Mouse (Mus musculus): ENCODE results near the gene Olfr1360. TPM values are rescaled to one million over a fixed set of nuclear protein-coding genes. Genes with fewer than 3 reads are reported as not detected.
"Not testable (repeated sequence)": the region's sequence is repeated elsewhere in the genome, so short reads cannot be mapped to it uniquely, and the experiment has no call there.

The Olfr1360 gene
- polyA plus RNA-seq (2015; fragmentation: Nextera tagmentation; extraction: Ambion mirVana) = not detected in 2 replicates

DNA sequence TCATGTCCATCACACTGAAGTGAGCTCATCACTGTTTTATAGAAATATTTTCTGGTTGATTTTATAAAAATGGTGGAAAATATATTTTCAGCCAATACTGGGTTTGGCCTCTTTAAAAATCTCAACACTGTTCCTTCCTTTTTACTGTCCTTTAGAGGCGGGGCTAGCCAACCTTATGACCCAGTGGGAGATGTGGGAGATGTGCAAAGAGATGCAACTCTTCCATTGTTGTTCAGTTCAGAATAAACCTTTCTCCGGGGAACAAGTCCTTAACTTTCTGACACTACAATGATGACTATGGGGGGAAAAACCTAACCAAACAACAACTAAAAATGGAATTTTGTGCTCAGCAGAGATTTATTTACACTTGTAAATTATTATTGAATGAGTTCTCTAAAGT lies at the start of gene Olfr1360:
Gene Olfr1360, minus strand, starts transcription at position 101 of the 400 bp plus-strand sequence.
- WGBS = 85% methylated on average over 2 of the region's 2 CpGs
- H3K4me1 ChIP-seq (replicated peaks; ENCODE audit: control insufficient read depth, insufficient read depth, low read length) = no peaks in the 10 kb centered on the region
- H3K27ac ChIP-seq (ENCODE audit: low read length) = no peak within 1 kb of the TSS
- no peaks in the 10 kb centered on the region for H3K27me3 ChIP-seq (replicated peaks; ENCODE audit: control insufficient read depth, insufficient read depth, low read length)
- H3K9ac ChIP-seq (replicated peaks; ENCODE audit: low read depth, low read length) = no peak within 1 kb of the TSS
- H3K4me3 ChIP-seq (replicated peaks; ENCODE audit: low read length) = no peak within 1 kb of the TSS
- no peaks in the 10 kb centered on the region for H3K36me3 ChIP-seq (ENCODE audit: control insufficient read depth, insufficient read depth)
- H3K4me2 ChIP-seq (ENCODE audit: low read length) = no peak within 1 kb of the TSS
- no peaks in the 10 kb centered on the region for H3K9me3 ChIP-seq (ENCODE audit: control insufficient read depth, low read length)
- ATAC-seq = no peak

DNA sequence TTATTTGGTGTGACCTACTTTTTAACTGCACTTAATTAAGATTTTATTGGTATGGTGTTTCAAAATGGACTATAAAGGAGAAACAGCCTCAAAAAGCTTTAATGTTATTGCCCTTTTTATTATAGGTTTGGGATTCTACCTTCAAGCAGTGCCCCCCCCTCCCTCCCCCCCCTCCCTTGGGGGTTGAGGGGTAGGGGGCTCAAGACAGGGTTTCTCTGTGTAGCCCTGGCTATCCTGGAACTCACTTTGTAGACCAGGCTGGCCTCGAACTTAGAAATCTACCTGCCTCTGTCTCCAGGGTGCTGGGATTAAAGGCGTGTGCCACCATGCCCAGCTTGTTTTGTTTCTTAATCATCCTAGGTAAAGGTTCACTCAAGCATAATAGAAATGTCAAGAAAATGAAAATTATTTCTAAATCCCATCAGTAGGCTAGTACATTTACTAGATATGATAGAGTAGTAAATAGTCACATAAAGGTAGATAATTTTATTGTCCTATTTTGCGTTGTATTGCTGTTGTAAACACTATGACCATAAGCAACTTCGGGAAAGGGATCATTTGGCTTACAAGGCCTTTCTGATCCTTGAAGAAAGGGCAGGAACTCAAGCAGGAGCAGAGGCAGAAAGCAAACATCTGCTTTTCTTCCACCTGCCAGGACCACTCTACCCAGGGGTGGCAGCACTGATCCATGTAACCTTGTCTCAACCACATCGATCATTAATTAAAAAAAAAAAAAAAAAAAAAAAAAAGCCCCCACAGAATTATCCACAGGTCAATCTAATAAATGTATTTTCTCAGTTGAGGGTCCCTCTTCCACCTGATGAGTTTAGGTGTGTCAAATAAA lies 46.0 kb upstream of the Olfr1360 start:
- Histone ChIP-seq H3K4me3 (replicated peaks; ENCODE audit: low read length) (no peak overlapping the region), H3K4me2 (ENCODE audit: low read length) (no peak overlapping the region; the same call in 1 of the 2 replicates), H3K27ac (ENCODE audit: low read length) (no peak overlapping the region; the same call in 1 of the 2 replicates), H3K9ac (replicated peaks; ENCODE audit: low read depth, low read length) (no peak overlapping the region), H3K4me1 (replicated peaks; ENCODE audit: control insufficient read depth, insufficient read depth, low read length) (peaks cover 24% of the 10 kb centered on the region), H3K9me3 (ENCODE audit: control insufficient read depth, low read length) (no peaks in the 10 kb centered on the region), H3K27me3 (replicated peaks; ENCODE audit: control insufficient read depth, insufficient read depth, low read length) (no peaks in the 10 kb centered on the region), H3K36me3 (ENCODE audit: control insufficient read depth, insufficient read depth) (no peaks in the 10 kb centered on the region)
- no peak for ATAC-seq
- 21% methylated on average over 5 of the region's 5 CpGs for WGBS

- 1% methylated on average over 11 of the region's 11 CpGs for WGBS
- Histone ChIP-seq H3K4me3 (replicated peaks; ENCODE audit: low read length) (peak overlapping the region; percentile 49), H3K36me3 (ENCODE audit: control insufficient read depth, insufficient read depth) (no peaks in the 10 kb centered on the region)
Observed at GRCm38 (mm10) chr13:21722373-21722925, 45.2 kb upstream of the Olfr1360 start.

GRCm38 (mm10) chr13:21721757-21722372 lies 44.7 kb upstream of the Olfr1360 start, which contains the start of gene Hist1h2bm:
Hist1h2bm (plus strand) TSS chr13:21722044.
- H3K9me3 ChIP-seq (ENCODE audit: control insufficient read depth, low read length); H3K36me3 ChIP-seq (ENCODE audit: control insufficient read depth, insufficient read depth); H3K27me3 ChIP-seq (replicated peaks; ENCODE audit: control insufficient read depth, insufficient read depth, low read length): not testable (repeated sequence)
- peak; percentile 97 for ATAC-seq
- H3K9ac ChIP-seq (replicated peaks; ENCODE audit: low read depth, low read length) = peak within 1 kb of the TSS; percentile 53
- peak within 1 kb of the TSS; percentile 49 for H3K4me3 ChIP-seq (replicated peaks; ENCODE audit: low read length)
- peak within 1 kb of the TSS; percentile 83 for H3K27ac ChIP-seq (ENCODE audit: low read length)
- peak within 1 kb of the TSS; percentile 63 for H3K4me2 ChIP-seq (ENCODE audit: low read length)
- peaks cover 23% of the 10 kb centered on the region for H3K4me1 ChIP-seq (replicated peaks; ENCODE audit: control insufficient read depth, insufficient read depth, low read length)
- 0% methylated on average over 37 of the region's 37 CpGs for WGBS

More at GRCm38 (mm10) chr13:21722373-21722925, 45.2 kb upstream of the Olfr1360 start:
- Histone ChIP-seq H3K9me3 (ENCODE audit: control insufficient read depth, low read length) (no peaks in the 10 kb centered on the region), H3K27me3 (replicated peaks; ENCODE audit: control insufficient read depth, insufficient read depth, low read length) (no peaks in the 10 kb centered on the region), H3K4me2 (ENCODE audit: low read length) (peak overlapping the region; percentile 63), H3K27ac (ENCODE audit: low read length) (peak overlapping the region; percentile 83), H3K9ac (replicated peaks; ENCODE audit: low read depth, low read length) (peak overlapping the region; percentile 53), H3K4me1 (replicated peaks; ENCODE audit: control insufficient read depth, insufficient read depth, low read length) (peaks cover 23% of the 10 kb centered on the region)
- ATAC-seq = peak; percentile 32

- H3K27me3 ChIP-seq (replicated peaks; ENCODE audit: control insufficient read depth, insufficient read depth, low read length); ATAC-seq; H3K9me3 ChIP-seq (ENCODE audit: control insufficient read depth, low read length); H3K36me3 ChIP-seq (ENCODE audit: control insufficient read depth, insufficient read depth): not testable (repeated sequence)
- Histone ChIP-seq H3K4me2 (ENCODE audit: low read length) (peak overlapping the region; percentile 58), H3K27ac (ENCODE audit: low read length) (peak overlapping the region; percentile 81), H3K9ac (replicated peaks; ENCODE audit: low read depth, low read length) (peak overlapping the region; percentile 44; the same call in 1 of the 2 replicates), H3K4me3 (replicated peaks; ENCODE audit: low read length) (peak overlapping the region; percentile 49), H3K4me1 (replicated peaks; ENCODE audit: control insufficient read depth, insufficient read depth, low read length) (peaks cover 23% of the 10 kb centered on the region)
- WGBS = 2% methylated on average over 19 of the region's 44 CpGs
Observed at GRCm38 (mm10) chr13:21721107-21721756, 44.0 kb upstream of the Olfr1360 start.

- ATAC-seq = no peak
- Histone ChIP-seq H3K9ac (replicated peaks; ENCODE audit: low read depth, low read length) (peak overlapping the region; percentile 61), H3K4me2 (ENCODE audit: low read length) (peak overlapping the region; percentile 83), H3K4me3 (replicated peaks; ENCODE audit: low read length) (peak overlapping the region; percentile 54), H3K27ac (ENCODE audit: low read length) (peak overlapping the region; percentile 78), H3K4me1 (replicated peaks; ENCODE audit: control insufficient read depth, insufficient read depth, low read length) (peaks cover 31% of the 10 kb centered on the region), H3K27me3 (replicated peaks; ENCODE audit: control insufficient read depth, insufficient read depth, low read length) (no peaks in the 10 kb centered on the region), H3K36me3 (ENCODE audit: control insufficient read depth, insufficient read depth) (no peaks in the 10 kb centered on the region), H3K9me3 (ENCODE audit: control insufficient read depth, low read length) (no peaks in the 10 kb centered on the region)
- WGBS = 45% methylated on average over 4 of the region's 4 CpGs
Observed at GRCm38 (mm10) chr13:21718381-21719080, 41.3 kb upstream of the Olfr1360 start.

- WGBS = under 1% methylated on average over 25 of the region's 56 CpGs
- H3K4me1 ChIP-seq (replicated peaks; ENCODE audit: control insufficient read depth, insufficient read depth, low read length) = peaks cover 29% of the 10 kb centered on the region
- peak; percentile 43 for ATAC-seq
- H3K9me3 ChIP-seq (ENCODE audit: control insufficient read depth, low read length); H3K36me3 ChIP-seq (ENCODE audit: control insufficient read depth, insufficient read depth); H3K27me3 ChIP-seq (replicated peaks; ENCODE audit: control insufficient read depth, insufficient read depth, low read length): not testable (repeated sequence)
- H3K9ac ChIP-seq (replicated peaks; ENCODE audit: low read depth, low read length) = peak within 1 kb of the TSS; percentile 71
- peak within 1 kb of the TSS; percentile 98 for H3K4me2 ChIP-seq (ENCODE audit: low read length)
- peak within 1 kb of the TSS; percentile 54 for H3K4me3 ChIP-seq (replicated peaks; ENCODE audit: low read length)
- H3K27ac ChIP-seq (ENCODE audit: low read length) = peak within 1 kb of the TSS; percentile 97
Observed at GRCm38 (mm10) chr13:21717397-21718357, 40.5 kb upstream of the Olfr1360 start, which contains the start of gene Hist1h3h. Hist1h3h (plus strand) TSS chr13:21717659.
